Mouse (Mus musculus): ENCODE measurements around the gene Aifm3. TPM values are rescaled to one million over a fixed set of nuclear protein-coding genes. Genes with fewer than 3 reads are reported as not detected.
A peak's percentile ranks its signal among the peaks of the same experiment; 100 is the strongest.

Gene Aifm3
- polyA plus RNA-seq (2012; rRNA removed), result 2.5 and 2.6 TPM in 2 replicates

- 4% methylated on average over 40 of the region's 47 CpGs for WGBS
- TF ChIP-seq CTCF (IDR thresholded peaks at IDR 0.05; ENCODE audit: insufficient read depth, low read length) (no peak), POLR2A (IDR thresholded peaks at IDR 0.05; ENCODE audit: borderline replicate concordance, extremely low read depth, low read depth, low read length) (no peak)
Observed at GRCm38 (mm10) chr16:17489469-17490111, at the start of gene Aifm3. Gene Aifm3 (plus strand): TSS chr16:17489611.

GRCm38 (mm10) chr16:17451541-17452372 lies 37.7 kb upstream of the Aifm3 start, which contains the start of gene Crkl:
Gene Crkl (plus strand): TSS chr16:17451987.
- TF ChIP-seq POLR2A (IDR thresholded peaks at IDR 0.05; ENCODE audit: borderline replicate concordance, extremely low read depth, low read depth, low read length) (peak; percentile 54; the same call in 1 of the 2 replicates), CTCF (IDR thresholded peaks at IDR 0.05; ENCODE audit: insufficient read depth, low read length) (no peak)
- Histone ChIP-seq H3K4me1 (ENCODE audit: control insufficient read depth, insufficient read depth, low read length) (peaks cover 11% of the 10 kb centered on the region), H3K4me3 (replicated peaks; ENCODE audit: extremely low read depth, low read depth, low read length) (peak within 1 kb of the TSS; percentile 82)
- DNase-seq, result peak; percentile 97
- under 1% methylated on average over 63 of the region's 63 CpGs for WGBS

More at GRCm38 (mm10) chr16:17489469-17490111, at the start of gene Aifm3:
- peak; percentile 26 for DNase-seq
- Histone ChIP-seq H3K4me3 (replicated peaks; ENCODE audit: extremely low read depth, low read depth, low read length) (peak within 1 kb of the TSS; percentile 54), H3K4me1 (ENCODE audit: control insufficient read depth, insufficient read depth, low read length) (no peaks in the 10 kb centered on the region)

DNA sequence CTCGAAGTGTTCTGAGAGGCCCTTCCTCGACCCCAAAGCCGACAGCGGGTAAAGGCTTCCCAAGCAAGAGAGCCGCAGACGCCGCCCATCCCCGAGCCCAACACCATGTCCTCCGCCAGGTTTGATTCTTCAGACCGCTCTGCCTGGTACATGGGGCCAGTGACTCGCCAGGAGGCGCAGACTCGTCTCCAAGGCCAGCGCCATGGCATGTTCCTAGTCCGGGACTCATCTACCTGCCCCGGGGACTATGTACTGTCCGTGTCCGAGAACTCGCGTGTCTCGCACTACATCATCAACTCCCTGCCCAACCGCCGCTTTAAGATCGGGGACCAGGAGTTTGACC lies 37.1 kb upstream of the Aifm3 start:
- TF ChIP-seq POLR2A (IDR thresholded peaks at IDR 0.05; ENCODE audit: borderline replicate concordance, extremely low read depth, low read depth, low read length) (no peak), CTCF (IDR thresholded peaks at IDR 0.05; ENCODE audit: insufficient read depth, low read length) (no peak)
- DNase-seq, result no peak
- Histone ChIP-seq H3K4me1 (ENCODE audit: control insufficient read depth, insufficient read depth, low read length) (peaks cover 11% of the 10 kb centered on the region), H3K4me3 (replicated peaks; ENCODE audit: extremely low read depth, low read depth, low read length) (peak overlapping the region; percentile 82)
- WGBS, result under 1% methylated on average over 24 of the region's 24 CpGs

GRCm38 (mm10) chr16:17456901-17457300 lies 32.5 kb upstream of the Aifm3 start:
- Histone ChIP-seq H3K4me3 (replicated peaks; ENCODE audit: extremely low read depth, low read depth, low read length) (no peak overlapping the region), H3K4me1 (ENCODE audit: control insufficient read depth, insufficient read depth, low read length) (peaks cover 16% of the 10 kb centered on the region)
- TF ChIP-seq POLR2A (IDR thresholded peaks at IDR 0.05; ENCODE audit: borderline replicate concordance, extremely low read depth, low read depth, low read length) (no peak), CTCF (IDR thresholded peaks at IDR 0.05; ENCODE audit: insufficient read depth, low read length) (no peak)
- DNase-seq, result no peak
- WGBS, result 94% methylated on average over 1 of the region's 1 CpGs

DNA sequence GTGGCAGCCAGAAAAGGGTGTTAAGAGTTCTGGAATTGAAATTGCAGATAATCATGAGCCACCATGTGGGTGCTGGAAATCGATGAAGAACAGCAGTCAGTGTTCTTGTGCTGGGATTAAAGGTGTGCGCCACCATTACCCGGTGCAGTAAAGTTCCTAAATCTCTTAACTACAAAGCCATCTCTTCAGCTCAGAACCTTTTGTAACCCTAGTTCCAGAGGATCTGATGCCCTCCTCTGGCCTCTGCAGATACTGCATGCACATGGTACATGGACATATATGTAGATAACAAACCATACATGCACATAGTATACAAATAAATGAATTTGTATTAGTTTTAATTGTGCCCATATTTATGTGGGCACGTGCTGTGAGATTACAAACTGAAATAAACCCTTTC lies 29.2 kb upstream of the Aifm3 start:
- TF ChIP-seq POLR2A (IDR thresholded peaks at IDR 0.05; ENCODE audit: borderline replicate concordance, extremely low read depth, low read depth, low read length) (no peak), CTCF (IDR thresholded peaks at IDR 0.05; ENCODE audit: insufficient read depth, low read length) (0 out of 2 replicates have a peak, but pooled peaks have one; percentile 13)
- H3K4me1 ChIP-seq (ENCODE audit: control insufficient read depth, insufficient read depth, low read length), result peaks cover 11% of the 10 kb centered on the region
- no peak for DNase-seq
- WGBS, result 87% methylated on average over 4 of the region's 4 CpGs
- no peak overlapping the region for H3K4me3 ChIP-seq (replicated peaks; ENCODE audit: extremely low read depth, low read depth, low read length)

GRCm38 (mm10) chr16:17461596-17461995 lies 27.8 kb upstream of the Aifm3 start:
- 47% methylated on average over 1 of the region's 1 CpGs for WGBS
- Histone ChIP-seq H3K4me3 (replicated peaks; ENCODE audit: extremely low read depth, low read depth, low read length) (no peak overlapping the region), H3K4me1 (ENCODE audit: control insufficient read depth, insufficient read depth, low read length) (peaks cover 9% of the 10 kb centered on the region)
- TF ChIP-seq CTCF (IDR thresholded peaks at IDR 0.05; ENCODE audit: insufficient read depth, low read length) (no peak), POLR2A (IDR thresholded peaks at IDR 0.05; ENCODE audit: borderline replicate concordance, extremely low read depth, low read depth, low read length) (no peak)
- no peak for DNase-seq

- no peak for DNase-seq
- no peak for TF ChIP-seq POLR2A (IDR thresholded peaks at IDR 0.05; ENCODE audit: borderline replicate concordance, extremely low read depth, low read depth, low read length)
- TF ChIP-seq CTCF (IDR thresholded peaks at IDR 0.05; ENCODE audit: insufficient read depth, low read length), result no peak
- WGBS, result 83% methylated on average over 2 of the region's 2 CpGs
Observed at GRCm38 (mm10) chr16:17463184-17463583, 26.2 kb upstream of the Aifm3 start.

GRCm38 (mm10) chr16:17466875-17467663 lies 22.3 kb upstream of the Aifm3 start:
- Histone ChIP-seq H3K4me3 (replicated peaks; ENCODE audit: extremely low read depth, low read depth, low read length) (no peak overlapping the region), H3K4me1 (ENCODE audit: control insufficient read depth, insufficient read depth, low read length) (no peaks in the 10 kb centered on the region; the same call in 1 of the 2 replicates)
- WGBS, result 60% methylated on average over 4 of the region's 4 CpGs
- no peak for DNase-seq
- no peak for TF ChIP-seq CTCF (IDR thresholded peaks at IDR 0.05; ENCODE audit: insufficient read depth, low read length)
- no peak for TF ChIP-seq POLR2A (IDR thresholded peaks at IDR 0.05; ENCODE audit: borderline replicate concordance, extremely low read depth, low read depth, low read length)

More at GRCm38 (mm10) chr16:17463184-17463583, 26.2 kb upstream of the Aifm3 start:
- H3K4me3 ChIP-seq (replicated peaks; ENCODE audit: extremely low read depth, low read depth, low read length), result no peak overlapping the region
- peaks cover 8% of the 10 kb centered on the region for H3K4me1 ChIP-seq (ENCODE audit: control insufficient read depth, insufficient read depth, low read length)

GRCm38 (mm10) chr16:17472498-17472897 lies 16.9 kb upstream of the Aifm3 start:
- TF ChIP-seq CTCF (IDR thresholded peaks at IDR 0.05; ENCODE audit: insufficient read depth, low read length) (no peak), POLR2A (IDR thresholded peaks at IDR 0.05; ENCODE audit: borderline replicate concordance, extremely low read depth, low read depth, low read length) (no peak)
- DNase-seq, result no peak
- 73% methylated on average over 6 of the region's 6 CpGs for WGBS
- Histone ChIP-seq H3K4me1 (ENCODE audit: control insufficient read depth, insufficient read depth, low read length) (peaks cover 2% of the 10 kb centered on the region; the same call in 1 of the 2 replicates), H3K4me3 (replicated peaks; ENCODE audit: extremely low read depth, low read depth, low read length) (no peak overlapping the region)

All from lung, adult 2 months (tissue).